Mouse (Mus musculus) 416B (cell line): Measurements from ENCODE around the gene 1700011L22Rik.

Source experiments
- DNase-seq: peaks from one replicate; pipeline ENCODE4 v3.0.0; 2011; ENCODE audit warnings: low read depth

The 1700011L22Rik gene

GRCm38 (mm10) chr8:79248470-79248869 is at the start of gene 1700011L22Rik:
Gene 1700011L22Rik, minus strand, starts transcription at chr8:79248570.
- no peak for DNase-seq

DNA sequence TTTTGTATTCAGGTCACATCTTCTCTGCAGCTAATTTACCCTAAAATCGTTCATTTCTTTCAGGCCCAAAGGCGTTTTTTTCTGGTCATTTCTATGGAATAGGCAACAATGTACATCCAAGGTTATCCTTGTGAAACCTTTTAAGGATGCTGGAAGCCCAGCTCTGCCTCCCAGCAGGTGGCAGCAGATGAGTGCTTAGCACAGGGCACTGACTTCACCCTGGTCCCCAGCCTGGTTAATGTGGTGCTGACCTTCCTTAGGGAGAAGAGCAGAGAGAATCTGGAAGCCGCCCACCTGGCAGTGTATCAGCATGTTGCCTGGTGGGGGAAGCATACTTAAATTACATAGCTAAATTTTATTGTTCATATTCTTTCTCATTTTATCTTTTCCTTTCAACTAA is 49.4 kb upstream of the 1700011L22Rik start:
- peak; percentile 67 for DNase-seq

DNA sequence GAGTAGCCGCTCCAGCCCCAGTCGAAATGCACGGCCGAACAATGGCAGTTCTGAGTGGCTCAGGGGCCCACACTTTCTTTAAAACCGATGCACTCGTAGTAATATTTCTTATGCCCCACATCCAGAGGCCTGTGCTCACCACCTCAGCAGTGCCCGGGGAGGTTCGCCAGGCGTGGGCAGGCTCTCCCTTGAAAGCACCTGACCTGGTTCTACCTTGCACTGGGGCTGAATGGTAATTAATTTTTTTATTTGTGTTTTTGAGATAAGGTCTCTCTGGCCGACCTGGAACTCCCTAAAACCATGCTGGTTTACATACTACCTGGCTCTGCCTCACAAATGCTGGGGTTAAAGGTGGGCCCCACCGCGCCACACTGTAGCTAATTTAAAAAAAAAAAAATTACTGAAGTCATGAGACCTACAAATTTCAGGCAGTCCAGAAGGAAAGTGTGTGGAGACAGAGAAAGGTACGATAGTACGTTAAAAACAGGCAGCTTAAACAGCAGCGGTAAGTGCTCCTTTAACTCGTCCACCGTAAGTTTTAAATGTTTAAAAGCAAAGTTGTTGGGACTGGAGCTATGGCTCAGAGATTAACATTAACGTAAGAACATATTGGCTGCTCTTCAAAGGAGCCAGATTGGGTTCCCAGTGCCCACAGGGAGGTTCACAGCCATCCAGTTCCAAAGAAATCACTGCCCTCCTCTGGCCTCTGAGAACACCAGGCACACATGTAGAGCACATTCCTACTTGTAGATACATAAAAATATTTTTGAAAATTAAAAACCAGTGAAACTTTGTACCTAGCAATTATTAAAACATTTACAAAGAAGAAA is 47.1 kb upstream of the 1700011L22Rik start:
- peak; percentile 34 for DNase-seq

- DNase-seq, result peak; percentile 96
These were observed 46.4 kb upstream of the 1700011L22Rik start, which contains the start of gene Mmaa for GRCm38 (mm10) chr8:79294610-79295275. Gene Mmaa, minus strand, starts transcription at chr8:79294937.

DNA sequence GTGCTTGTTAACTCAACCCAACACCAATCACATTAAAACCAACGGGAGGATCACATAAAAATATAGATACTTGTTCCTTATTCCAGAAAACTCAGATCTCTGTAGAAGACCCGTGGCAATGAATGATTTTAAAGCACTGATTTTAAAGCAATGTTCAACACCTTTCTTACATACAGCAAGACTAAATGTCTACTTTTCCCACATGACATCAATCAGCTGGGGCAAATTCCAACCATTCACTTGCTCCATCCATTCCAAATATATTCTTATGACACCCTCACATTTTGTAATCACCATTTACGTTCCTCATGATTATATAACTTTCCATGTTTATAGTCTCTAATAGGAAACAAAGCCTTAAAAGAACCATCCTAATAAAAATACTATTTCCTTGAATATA is 45.5 kb upstream of the 1700011L22Rik start:
- peak; percentile 28 for DNase-seq

DNA sequence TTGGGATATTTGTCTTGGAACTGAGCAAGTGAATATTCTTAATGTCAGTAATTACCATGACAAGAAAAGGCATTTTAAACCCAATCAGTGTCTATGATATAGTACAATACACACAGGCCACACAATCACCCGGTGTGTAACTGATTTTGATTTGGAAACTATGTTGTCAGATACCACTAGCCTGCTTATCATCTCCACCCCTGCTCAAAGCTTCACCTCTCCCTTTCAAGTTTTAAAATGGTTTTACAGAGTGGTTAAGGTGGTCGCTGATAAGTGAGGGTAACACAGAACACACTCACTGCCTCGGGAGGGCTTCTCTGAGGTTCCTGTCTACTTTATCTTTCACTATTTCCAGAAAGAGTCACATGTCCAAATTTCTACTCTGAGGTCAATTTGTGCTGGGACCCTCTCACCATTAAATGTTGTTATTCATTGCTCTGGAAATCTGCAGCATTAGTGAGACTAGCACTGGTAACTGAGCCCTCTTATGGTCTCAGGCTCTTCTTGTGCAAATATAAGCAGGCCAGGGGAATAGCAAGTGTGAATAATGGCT is 44.4 kb upstream of the 1700011L22Rik start:
- DNase-seq, result no peak

GRCm38 (mm10) chr8:79289592-79289991 is 41.2 kb upstream of the 1700011L22Rik start:
- no peak for DNase-seq

GRCm38 (mm10) chr8:79288681-79289080 is 40.3 kb upstream of the 1700011L22Rik start:
- DNase-seq, result no peak

DNA sequence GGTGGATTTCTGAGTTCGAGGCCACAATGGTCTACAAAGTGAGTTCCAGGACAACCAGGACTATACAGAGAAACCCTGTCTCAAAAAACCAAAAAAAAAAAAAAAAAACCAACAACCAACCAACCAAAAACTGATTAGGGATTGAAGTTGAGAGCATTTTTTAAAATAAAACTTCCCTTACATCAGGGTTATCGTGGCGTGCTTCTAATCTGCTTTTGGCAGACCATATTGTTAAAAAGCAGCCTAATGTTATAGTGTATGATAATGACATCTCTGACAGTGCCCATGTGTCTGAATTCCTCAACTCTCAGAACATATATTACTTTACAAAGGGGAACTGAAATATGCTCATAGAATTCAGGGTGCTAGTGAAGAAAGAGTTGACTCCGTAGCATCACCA is 39.9 kb upstream of the 1700011L22Rik start:
- no peak for DNase-seq

- DNase-seq, result no peak
These were observed 38.1 kb upstream of the 1700011L22Rik start for GRCm38 (mm10) chr8:79286424-79286823.

- DNase-seq, result no peak
These were observed 36.3 kb upstream of the 1700011L22Rik start for GRCm38 (mm10) chr8:79284626-79285025.

DNA sequence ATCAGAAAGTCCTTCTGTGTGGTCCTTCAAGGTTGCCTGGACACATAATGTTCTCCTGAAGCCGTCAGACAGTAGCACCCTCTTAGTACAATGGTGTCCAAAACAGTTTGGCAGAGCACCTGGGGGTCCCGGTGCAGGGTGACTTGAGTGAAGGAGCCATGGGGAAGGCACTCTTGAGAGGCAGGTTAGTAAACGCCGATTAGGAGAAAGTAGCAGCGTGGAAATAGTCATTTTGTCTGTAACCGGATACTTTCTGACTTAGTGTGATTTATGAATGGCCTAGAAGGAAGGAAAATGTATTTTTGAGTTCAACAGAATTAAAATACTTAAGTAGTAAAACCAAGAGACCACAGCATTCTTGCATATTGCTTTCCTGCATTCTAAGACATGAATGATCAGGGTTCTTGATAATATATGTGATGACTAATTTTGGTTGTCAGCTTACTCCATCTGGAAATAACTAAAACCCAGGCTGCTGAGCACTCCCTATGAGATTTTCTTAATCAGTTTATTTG is 33.1 kb upstream of the 1700011L22Rik start:
- DNase-seq, result no peak

GRCm38 (mm10) chr8:79277264-79277870 is 29.0 kb upstream of the 1700011L22Rik start:
- no peak for DNase-seq

- no peak for DNase-seq
These were observed 26.6 kb upstream of the 1700011L22Rik start for GRCm38 (mm10) chr8:79274940-79275339.

- DNase-seq, result no peak
These were observed 25.4 kb upstream of the 1700011L22Rik start for GRCm38 (mm10) chr8:79273776-79274175.

GRCm38 (mm10) chr8:79272676-79273075 is 24.3 kb upstream of the 1700011L22Rik start:
- no peak for DNase-seq

GRCm38 (mm10) chr8:79268921-79269320 is 20.6 kb upstream of the 1700011L22Rik start:
- DNase-seq, result no peak

DNA sequence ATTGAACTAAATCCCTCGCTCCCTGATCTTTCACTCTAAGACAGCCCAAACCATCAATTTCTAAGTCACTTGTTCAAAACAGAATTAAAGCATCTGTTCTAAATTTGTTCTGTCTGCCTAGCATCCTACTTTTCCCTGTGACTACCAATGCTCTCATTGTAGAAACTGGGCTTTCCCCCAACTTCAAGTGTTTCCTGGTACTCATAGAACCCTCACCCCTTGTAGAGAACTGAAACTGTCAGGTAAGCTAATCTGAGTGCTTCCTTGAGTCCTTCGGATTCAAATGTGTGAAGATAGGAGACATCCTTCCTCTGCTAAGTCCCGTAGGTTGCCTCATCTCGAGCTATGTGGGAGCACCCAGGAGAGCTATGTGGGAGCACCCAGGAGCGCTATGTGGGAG is 13.6 kb upstream of the 1700011L22Rik start:
- no peak for DNase-seq

DNA sequence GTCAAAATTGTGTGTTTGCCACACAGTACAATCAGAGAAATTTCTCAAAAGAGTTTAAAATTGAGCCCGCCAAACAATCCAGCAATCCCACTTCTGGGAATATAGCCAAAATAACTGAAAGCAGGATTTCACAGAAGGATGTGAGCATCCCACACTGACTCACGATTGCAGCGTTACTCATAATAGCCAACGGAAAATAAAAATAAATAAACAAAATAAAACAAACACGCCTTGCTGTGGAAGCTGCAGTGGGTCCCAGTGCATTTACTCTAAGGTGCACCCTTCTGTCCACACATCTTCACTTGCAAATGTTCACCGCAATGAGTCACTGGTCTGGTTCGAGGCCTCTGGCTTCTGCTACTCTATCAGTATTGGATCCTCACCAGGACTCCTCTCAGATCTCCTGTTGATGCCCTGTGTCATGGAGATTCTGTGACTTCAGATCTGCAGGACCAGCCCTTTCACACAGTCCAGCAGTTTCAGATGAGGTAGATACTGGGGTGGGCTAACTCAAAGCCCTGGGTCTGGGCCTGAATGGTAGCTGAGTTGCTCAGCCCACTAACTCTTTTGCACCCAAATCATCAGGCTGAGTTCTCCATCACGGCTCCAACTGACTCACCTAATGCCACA is 7.8 kb upstream of the 1700011L22Rik start:
- DNase-seq, result no peak

GRCm38 (mm10) chr8:79253742-79254141 is 5.4 kb upstream of the 1700011L22Rik start:
- DNase-seq, result no peak

- peak; percentile 28 for DNase-seq
These were observed 4.9 kb downstream of the 1700011L22Rik start for GRCm38 (mm10) chr8:79243422-79243821.

DNA sequence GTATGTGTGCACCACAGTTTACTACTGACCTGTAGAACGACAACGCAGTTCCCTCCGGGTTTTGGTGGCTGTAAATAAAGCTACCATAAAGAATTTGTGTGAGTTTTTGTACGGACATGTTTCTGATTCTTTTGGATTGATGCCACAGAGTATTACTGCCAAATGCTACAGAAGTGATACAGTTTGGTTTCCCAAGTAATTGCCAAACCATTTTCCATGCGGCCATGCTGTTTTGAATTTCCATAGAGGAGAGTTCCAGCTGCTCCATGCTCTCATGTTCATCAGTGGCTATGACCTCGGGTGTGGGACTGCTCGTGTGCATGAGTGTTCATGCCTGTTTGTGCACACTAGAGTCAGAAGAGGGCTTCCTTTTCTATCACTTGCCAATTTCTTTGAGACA is 8.4 kb downstream of the 1700011L22Rik start:
- DNase-seq, result no peak
